Mouse (Mus musculus) cerebellum, adult 18-20 months (tissue): ENCODE measurements at regions not wholly inside any gene's neighbourhood (a gene's known extent, or its start where the extent isn't known, plus 50 kb on each side); places are given as distances from the start of the nearest gene placed in this dataset.

Source experiments
- DNase-seq, 2 experiments: peaks; one replicate each; pipeline ENCODE4 v3.0.0; 2021

DNA sequence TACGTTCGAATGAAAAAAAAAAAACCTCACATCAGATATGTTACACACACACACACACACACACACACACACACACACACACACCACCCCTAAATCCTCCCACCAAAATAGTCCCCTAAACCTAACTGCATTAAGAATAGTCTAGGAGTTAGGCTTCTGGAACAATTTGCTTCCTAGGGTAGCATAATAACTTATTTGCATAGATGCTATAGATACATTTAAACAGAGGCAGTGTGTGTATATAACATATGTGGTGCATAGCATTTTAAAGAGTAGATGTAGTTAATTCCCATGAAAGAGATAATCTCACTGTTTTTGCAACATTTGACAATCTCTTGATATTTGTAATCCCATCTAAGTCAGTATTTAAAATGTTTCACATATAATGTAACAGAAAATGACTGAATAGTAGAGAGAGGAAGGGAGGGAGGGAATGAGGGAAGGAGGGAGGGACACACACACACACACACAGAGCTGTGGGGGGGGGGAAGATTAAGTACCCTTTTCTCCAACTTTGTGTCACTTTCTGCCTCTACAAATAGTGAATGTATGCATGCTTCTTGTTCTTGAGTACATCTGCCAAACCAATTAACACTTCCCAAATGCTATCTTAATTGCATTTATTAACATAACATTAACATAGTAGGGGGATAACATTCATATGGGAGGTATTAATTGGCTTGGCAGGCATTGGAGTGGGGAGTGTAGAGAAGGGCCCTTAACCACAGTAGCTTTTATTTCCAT lies 127.7 kb upstream of the Tle1 start:
- no peak for DNase-seq

DNA sequence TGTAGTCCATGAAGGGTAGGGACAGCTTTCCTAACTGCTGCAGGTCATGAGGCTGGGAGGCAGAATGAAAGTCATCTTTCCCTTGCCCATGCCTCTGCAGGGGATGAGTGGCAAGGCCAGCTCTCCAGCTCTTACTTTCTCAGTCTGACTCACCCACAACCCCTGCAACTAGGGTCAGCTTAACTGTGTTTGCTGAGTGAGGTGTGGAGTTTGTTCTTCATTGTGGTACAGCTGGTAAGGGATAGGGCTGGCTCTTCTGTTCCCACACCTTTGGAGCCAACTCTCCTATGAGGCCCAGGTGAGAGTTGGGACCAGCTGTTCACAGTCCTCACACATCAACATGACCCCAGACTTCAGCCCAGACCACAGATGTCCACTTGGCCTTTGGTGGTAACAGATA lies 124.2 kb upstream of the Tle1 start:
- DNase-seq: no peak

DNA sequence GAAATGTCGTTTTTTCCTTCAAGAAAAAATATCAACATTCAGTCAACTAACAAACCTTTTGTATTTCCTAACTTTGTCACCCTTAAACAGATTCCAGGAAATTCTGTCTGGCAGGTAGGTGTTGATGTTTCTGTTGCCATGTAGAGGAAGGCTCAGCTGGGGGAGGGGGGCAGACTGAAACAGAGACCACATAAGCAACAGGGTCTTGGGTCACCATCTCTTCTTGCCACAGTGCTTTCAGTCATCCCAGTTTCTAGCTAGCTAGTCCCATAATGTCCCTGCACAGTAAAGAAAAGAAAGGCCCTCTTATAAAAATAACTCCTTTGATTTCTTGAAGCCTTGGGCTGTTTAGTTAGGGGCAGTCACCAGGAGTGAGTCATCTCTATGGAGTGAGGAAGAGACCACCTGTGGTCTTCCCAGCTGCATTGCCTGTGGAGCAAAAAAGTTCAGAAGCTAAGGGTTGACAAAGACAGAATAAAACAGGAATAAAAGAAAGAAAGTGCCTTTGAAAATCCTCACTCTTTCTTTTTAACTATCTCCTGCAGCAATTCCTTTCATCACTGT lies 84.5 kb upstream of the Tle1 start:
- no peak for DNase-seq

DNA sequence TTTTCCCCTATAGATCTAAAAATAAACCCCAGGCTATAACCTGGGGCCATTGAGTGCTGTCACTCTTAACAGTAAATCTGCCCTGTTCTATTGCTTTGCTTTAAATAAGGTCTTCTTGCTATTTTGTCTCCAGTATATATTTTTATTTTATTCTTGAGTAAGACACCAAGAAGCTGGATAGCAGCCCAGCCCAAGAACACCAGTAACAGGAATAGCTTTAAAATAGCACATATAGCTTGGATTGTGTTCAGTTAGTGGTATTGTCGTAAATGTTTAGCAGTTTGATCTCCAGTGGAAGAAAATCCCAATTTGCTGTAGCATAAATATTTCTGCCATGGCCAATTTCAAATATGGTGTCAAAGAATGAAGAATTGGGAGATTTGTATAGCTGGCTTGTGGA lies 49.8 kb upstream of the Tle1 start:
- DNase-seq: no peak
